Mouse (Mus musculus) ES-E14 (cell line): ENCODE results near the gene Commd1.

Experiments used
- CHD2 ChIP-seq: IDR thresholded peaks from 2 replicates; pipeline ENCODE4 v1.6.1; 2014; ENCODE audit warnings: mild to moderate bottlenecking, low read depth, low read length, inconsistent platforms
- MAFK ChIP-seq: IDR thresholded peaks from 2 replicates; pipeline ENCODE4 v1.6.1; 2014; ENCODE audit warnings: mild to moderate bottlenecking, low read depth, low read length, inconsistent platforms; ENCODE audit not compliant: insufficient read depth
- ZC3H11A ChIP-seq: IDR thresholded peaks from 2 replicates; pipeline ENCODE4 v1.6.1; 2012; ENCODE audit warnings: low read depth, mild to moderate bottlenecking, inconsistent platforms, low read length, borderline replicate concordance

GRCm38 (mm10) chr11:22919336-22919735 is 62.8 kb downstream of the Commd1 start:
- TF ChIP-seq CHD2: no peak
- TF ChIP-seq ZC3H11A: no peak
- TF ChIP-seq MAFK: no peak
